Mouse (Mus musculus): ENCODE measurements around the gene Arnt. TPM values are rescaled to one million over a fixed set of nuclear protein-coding genes. Genes with fewer than 3 reads are reported as not detected.
A peak's percentile ranks its signal among the peaks of the same experiment; 100 is the strongest.

The Arnt gene
- total RNA-seq, 2 experiments from 2014 or later = 53.0 to 56.1 TPM

GRCm38 (mm10) chr3:95450915-95451314 lies 16.7 kb downstream of the Arnt start:
- intact Hi-C loops (cut with DNase I) = loop anchor here (1.0 kb wide), 1 partner anchor 102 kb away; no protein-coding TSS in a partner anchor
- DNase-seq = no peak

DNA sequence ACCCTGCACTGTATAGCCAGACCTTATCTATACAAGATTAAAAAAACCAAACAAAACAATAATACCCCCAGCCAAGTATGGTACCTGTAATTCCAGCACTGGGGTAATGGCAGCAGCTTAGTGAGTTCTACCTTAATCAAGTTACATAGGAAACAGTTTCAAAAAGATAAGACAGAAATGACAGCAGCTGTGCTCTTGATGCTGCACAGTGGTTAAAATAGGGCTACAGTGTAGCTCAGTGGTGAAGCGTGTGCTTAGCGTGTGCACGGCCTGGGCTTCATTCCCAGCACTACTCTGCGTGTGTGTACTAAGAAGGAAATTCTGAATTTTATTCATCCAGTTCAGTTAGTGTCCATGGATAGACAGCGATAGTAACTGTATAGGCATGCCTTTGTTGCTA lies 22.2 kb downstream of the Arnt start:
- DNase-seq = no peak
- intact Hi-C loops (cut with DNase I) = no loop called here

- intact Hi-C loops (cut with DNase I) = no loop called here
- DNase-seq = no peak
Observed at GRCm38 (mm10) chr3:95457758-95458157, 23.6 kb downstream of the Arnt start.

GRCm38 (mm10) chr3:95459381-95459780 lies 25.2 kb downstream of the Arnt start:
- intact Hi-C loops (cut with DNase I) = no loop called here
- no peak for DNase-seq

GRCm38 (mm10) chr3:95463852-95464251 lies 29.7 kb downstream of the Arnt start:
- intact Hi-C loops (cut with DNase I) = no loop called here
- no peak for DNase-seq

- intact Hi-C loops (cut with DNase I) = no loop called here
- no peak for DNase-seq
Observed at GRCm38 (mm10) chr3:95478966-95479365, 44.8 kb downstream of the Arnt start.

GRCm38 (mm10) chr3:95486421-95486820 lies 52.2 kb downstream of the Arnt start:
- no peak for DNase-seq
- intact Hi-C loops (cut with DNase I) = no loop called here

GRCm38 (mm10) chr3:95488679-95489078 lies 54.5 kb downstream of the Arnt start:
- intact Hi-C loops (cut with DNase I) = no loop called here
- no peak for DNase-seq

DNA sequence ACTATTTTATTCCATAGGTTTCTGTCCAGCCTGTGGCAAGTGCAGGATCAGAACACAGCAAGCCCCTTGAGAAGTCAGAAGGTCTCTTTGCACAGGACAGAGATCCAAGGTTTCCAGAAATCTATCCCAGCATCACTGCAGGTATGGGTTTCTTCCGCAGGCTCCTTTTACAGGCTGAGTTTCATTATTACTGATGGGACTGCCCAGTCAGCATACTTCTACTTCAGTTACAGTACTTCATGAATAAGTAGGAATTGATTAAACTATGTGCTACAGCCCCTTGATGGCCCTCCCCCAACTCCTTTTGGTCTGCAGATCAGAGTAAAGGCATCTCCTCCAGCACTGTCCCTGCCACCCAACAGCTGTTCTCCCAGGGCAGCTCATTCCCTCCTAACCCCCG lies 56.0 kb downstream of the Arnt start:
- intact Hi-C loops (cut with DNase I) = no loop called here
- DNase-seq = no peak

- DNase-seq = peak; percentile 63 to 72
Observed at GRCm38 (mm10) chr3:95494342-95494741, 60.2 kb downstream of the Arnt start.

DNA sequence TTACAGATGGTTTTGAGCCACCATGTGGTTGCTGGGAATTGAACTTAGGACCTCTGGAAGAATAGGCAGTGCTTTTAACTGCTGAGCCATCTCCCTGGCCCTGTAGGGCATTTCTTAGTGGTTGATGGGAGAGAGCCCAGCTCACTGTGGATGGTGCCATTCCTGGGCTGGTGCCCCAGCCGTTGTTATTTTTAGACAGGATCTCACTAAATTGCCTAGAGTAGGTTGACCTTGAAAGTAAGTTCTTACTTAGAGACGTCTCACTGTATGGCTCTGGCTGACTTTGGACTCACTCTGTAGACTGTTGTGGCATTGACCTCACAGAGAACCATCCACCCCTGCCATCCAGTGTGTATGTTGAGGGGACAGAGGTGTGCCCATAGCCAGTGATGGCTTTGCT lies 64.0 kb downstream of the Arnt start:
- intact Hi-C loops (cut with DNase I) = no loop called here
- peak; percentile 32 to 44 for DNase-seq

More at GRCm38 (mm10) chr3:95494342-95494741, 60.2 kb downstream of the Arnt start:
- intact Hi-C loops (cut with DNase I) = no loop called here

- intact Hi-C loops (cut with DNase I) = no loop called here
- DNase-seq = peak; percentile 40 to 46
Observed at GRCm38 (mm10) chr3:95499024-95499423, 64.8 kb downstream of the Arnt start, which contains the start of gene Ctsk. Gene Ctsk, plus strand, starts transcription at chr3:95499256.

- peak in 1 of 2 experiments; percentile 21 for DNase-seq
- intact Hi-C loops (cut with DNase I) = no loop called here
Observed at GRCm38 (mm10) chr3:95499496-95500140, 65.4 kb downstream of the Arnt start.

- intact Hi-C loops (cut with DNase I) = no loop called here
- DNase-seq = no peak
Observed at GRCm38 (mm10) chr3:95502312-95502711, 68.1 kb downstream of the Arnt start.

DNA sequence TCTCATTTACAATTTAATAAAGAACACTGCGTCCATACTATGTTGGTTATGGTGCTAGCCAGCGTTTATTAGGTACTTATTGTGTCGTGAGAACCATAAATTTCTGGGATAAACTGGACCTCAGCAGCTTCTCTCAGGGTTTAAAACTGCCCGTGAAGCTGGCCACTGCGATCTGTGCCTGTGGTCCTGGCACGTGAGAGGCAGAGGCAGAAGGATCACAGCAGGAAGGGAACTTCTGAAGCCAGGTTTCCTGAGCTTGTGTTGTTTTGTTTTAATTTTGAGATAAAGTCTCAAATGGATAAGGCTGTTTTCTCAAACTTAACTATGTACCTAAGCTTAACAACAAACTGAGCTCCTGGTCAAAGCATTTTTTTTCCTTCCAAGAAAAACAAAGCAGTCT lies 75.2 kb downstream of the Arnt start:
- no peak for DNase-seq
- intact Hi-C loops (cut with DNase I) = no loop called here

DNA sequence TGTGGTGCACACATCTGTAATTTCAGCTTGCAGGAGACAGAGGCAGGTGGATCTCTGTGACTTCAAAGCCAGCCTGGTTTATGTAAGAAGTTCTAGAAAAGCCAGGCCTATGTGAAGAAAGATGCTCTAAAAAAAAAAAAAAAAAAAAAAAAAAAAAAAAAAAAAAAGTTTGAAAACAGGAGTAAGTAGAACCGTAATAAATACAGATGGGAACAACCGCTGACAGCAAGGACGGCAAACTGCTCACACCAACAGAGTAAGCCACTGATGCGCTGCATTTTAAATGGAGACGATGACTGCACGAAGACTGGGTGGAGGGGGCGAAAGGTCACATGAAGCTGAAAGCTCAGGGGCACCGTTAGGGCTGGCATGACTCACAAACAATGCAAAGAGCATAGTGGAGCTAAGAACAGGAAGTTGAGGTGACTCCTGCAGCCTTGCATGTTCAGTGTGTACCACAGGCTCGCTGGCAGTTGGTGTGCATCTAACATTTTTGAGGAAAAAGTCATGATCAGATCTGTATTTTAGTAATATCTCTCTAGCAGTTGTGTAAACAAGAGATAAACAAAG lies 77.5 kb downstream of the Arnt start:
- intact Hi-C loops (cut with DNase I) = loop anchor here (10.0 kb wide), 1 partner anchor 103 kb away; no protein-coding TSS in a partner anchor
- no peak for DNase-seq

GRCm38 (mm10) chr3:95516614-95517041 lies 82.4 kb downstream of the Arnt start:
- intact Hi-C loops (cut with DNase I) = loop anchor here (1.0 to 10.0 kb wide), 3 partner anchors 71 to 256 kb away; partner anchors contain the start of gene Golph3l
- DNase-seq = no peak

DNA sequence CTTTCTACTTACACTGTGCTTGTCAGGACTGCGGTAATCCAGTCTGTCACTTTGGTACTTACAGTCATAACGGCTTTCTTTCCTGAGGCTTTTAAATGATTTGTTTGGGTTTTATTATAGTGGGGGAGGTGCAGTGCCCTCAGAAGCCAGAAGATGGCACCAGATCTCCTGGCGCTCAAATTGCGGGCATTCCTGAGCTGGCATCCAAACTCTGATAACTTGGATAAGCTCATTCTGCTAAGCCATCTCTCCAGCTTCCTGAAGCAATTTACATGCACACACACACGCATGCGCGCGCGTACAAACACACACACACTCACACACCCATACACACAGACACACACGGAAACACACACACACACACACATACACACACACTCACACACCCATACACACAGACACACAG lies 83.3 kb downstream of the Arnt start:
- intact Hi-C loops (cut with DNase I) = loop anchor here (1.0 to 10.0 kb wide), 3 partner anchors 70 to 255 kb away; partner anchors contain the start of gene Golph3l
- peak; percentile 66 to 77 for DNase-seq

- DNase-seq = no peak
- intact Hi-C loops (cut with DNase I) = loop anchor here (5.0 to 10.0 kb wide), 2 partner anchors 68 to 96 kb away; partner anchors contain the start of gene Golph3l
Observed at GRCm38 (mm10) chr3:95518891-95519290, 84.7 kb downstream of the Arnt start.

- intact Hi-C loops (cut with DNase I) = loop anchor here (5.0 to 10.0 kb wide), 2 partner anchors 68 to 95 kb away; partner anchors contain the start of gene Golph3l
- no peak for DNase-seq
Observed at GRCm38 (mm10) chr3:95519315-95519714, 85.1 kb downstream of the Arnt start.

DNA sequence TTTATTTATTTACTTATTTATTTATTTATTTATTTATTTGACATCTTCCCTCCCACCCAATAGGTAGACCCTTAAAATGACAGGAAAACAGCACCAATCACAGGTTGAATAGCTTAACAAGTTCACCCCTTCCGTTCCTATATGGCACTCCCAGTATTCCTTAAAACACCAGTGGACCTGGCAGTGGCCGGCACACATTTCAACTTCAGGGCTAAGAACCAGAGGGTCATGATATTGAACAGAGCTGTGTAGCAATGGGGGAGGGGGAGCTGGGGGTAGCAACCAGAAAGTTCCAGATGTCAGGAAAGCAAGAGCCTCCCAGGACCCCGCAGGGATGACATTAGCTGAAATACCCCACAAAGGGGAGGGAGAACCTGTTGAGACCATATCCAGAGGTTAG lies 85.9 kb downstream of the Arnt start:
- intact Hi-C loops (cut with DNase I) = no loop called here
- DNase-seq = no peak

GRCm38 (mm10) chr3:95521168-95521567 lies 87.0 kb downstream of the Arnt start:
- intact Hi-C loops (cut with DNase I) = no loop called here
- DNase-seq = no peak

All from heart, postnatal 10 days (tissue).